In genomic region chr11:114669651-114670168, GRCm38 (mm10) we compare ENCODE assay signal across 8 mouse cellular contexts. TPM values are rescaled to one million over a fixed set of nuclear protein-coding genes. Genes with fewer than 3 reads are reported as not detected.
DNase-seq lines count a peak whose midpoint lies in the region; ATAC-seq and TF ChIP-seq lines count a peak whose summit lies in the region.

No protein-coding gene starts in this region.

- no peaks in the 10 kb centered on the region for H3K9me3 ChIP-seq in forebrain, postnatal 0 days (ENCODE audit: low read length)
- H3K9me3 ChIP-seq in liver, postnatal 0 days (ENCODE audit: low read length) = no peaks in the 10 kb centered on the region

- WGBS in forebrain, postnatal 0 days = 22% methylated on average over 12 of the region's 12 CpGs
- WGBS in liver, postnatal 0 days (ENCODE audit: insufficient replicate concordance) = 8% methylated on average over 12 of the region's 12 CpGs

- no peak for ATAC-seq in forebrain, postnatal 0 days
- ATAC-seq in liver, postnatal 0 days = no peak

- TF ChIP-seq CTCF in layer of hippocampus, adult 2 months (conservative IDR thresholded peaks at IDR 0.05) = no peak
- no peak for TF ChIP-seq CTCF in forebrain, postnatal 0 days (IDR thresholded peaks at IDR 0.05; ENCODE audit: low read depth)
- no peak for TF ChIP-seq CTCF in liver, postnatal 0 days (IDR thresholded peaks at IDR 0.05; ENCODE audit: low read depth)

- H3K27me3 ChIP-seq in forebrain, postnatal 0 days (ENCODE audit: insufficient read depth, low read length) = 0 out of 2 replicates have a peak, but pooled peaks cover 3% of the 10 kb centered on the region
- H3K27me3 ChIP-seq in liver, postnatal 0 days (ENCODE audit: insufficient read depth, low read length) = no peaks in the 10 kb centered on the region

- peak overlapping the region; percentile 93 for H3K4me3 ChIP-seq in layer of hippocampus, adult 2 months
- peak overlapping the region; percentile 80 for H3K4me3 ChIP-seq in forebrain, postnatal 0 days (ENCODE audit: low read depth, low read length)
- H3K4me3 ChIP-seq in liver, postnatal 0 days (ENCODE audit: low read depth, low read length) = peak overlapping the region; percentile 77

- no peak for DNase-seq in layer of hippocampus, adult 2 months (ENCODE audit: low spot score in 2 of 2)
- no peak for DNase-seq in layer of hippocampus, postnatal 14 days (ENCODE audit: low spot score in 2 of 2)
- peak; percentile 43 for DNase-seq in NIH3T3 (ENCODE audit: low read depth)
- no peak for DNase-seq in forebrain, postnatal 0 days
- no peak for DNase-seq in liver, postnatal 0 days
- DNase-seq in thymus, postnatal 25 days = peak; percentile 19
- no peak for DNase-seq in layer of hippocampus, postnatal 10 days (ENCODE audit: low spot score in 2 of 2)
- no peak for DNase-seq in left cerebral cortex, adult 9 months (ENCODE audit: low spot score in 2 of 2)

- H3K27ac ChIP-seq in layer of hippocampus, adult 2 months = peak overlapping the region; percentile 95
- peak overlapping the region; percentile 96 for H3K27ac ChIP-seq in forebrain, postnatal 0 days (ENCODE audit: low read depth, low read length)
- peak overlapping the region; percentile 90 for H3K27ac ChIP-seq in liver, postnatal 0 days (ENCODE audit: low read depth)

- H3K9ac ChIP-seq in forebrain, postnatal 0 days = peak overlapping the region; percentile 96
- H3K9ac ChIP-seq in liver, postnatal 0 days (replicated peaks) = peak overlapping the region; percentile 91

- H3K36me3 ChIP-seq in forebrain, postnatal 0 days (ENCODE audit: insufficient read depth) = peaks cover 44% of the 10 kb centered on the region
- H3K36me3 ChIP-seq in liver, postnatal 0 days (replicated peaks; ENCODE audit: insufficient read depth, low read length) = peaks cover 36% of the 10 kb centered on the region

- TF ChIP-seq EP300 in liver, postnatal 0 days (IDR thresholded peaks at IDR 0.05; ENCODE audit: low read depth) = no peak

- peak overlapping the region; percentile 74 for H3K4me2 ChIP-seq in forebrain, postnatal 0 days (ENCODE audit: low read depth)
- peak overlapping the region; percentile 92 for H3K4me2 ChIP-seq in liver, postnatal 0 days (ENCODE audit: low read depth, low read length)

- peaks cover 9% of the 10 kb centered on the region for H3K4me1 ChIP-seq in forebrain, postnatal 0 days (ENCODE audit: insufficient read depth)
- H3K4me1 ChIP-seq in liver, postnatal 0 days (ENCODE audit: insufficient read depth) = peaks cover 19% of the 10 kb centered on the region

RNA-seq across cellular contexts. Expression of gene Rpl38, which starts 1.4 kb away (rescaled TPM):
- total RNA-seq in layer of hippocampus, adult 2 months (2021) = 100 to 1,000 TPM; 905 to 943 TPM
- 100 to 1,000 TPM; 800 to 850 TPM for total RNA-seq in layer of hippocampus, postnatal 14 days (2021)
- 1,173 and 2,728 TPM in 2 replicates for total RNA-seq in forebrain, postnatal 0 days (2014; rRNA removed)
- polyA plus RNA-seq in forebrain, postnatal 0 days (2015; fragmentation: Nextera tagmentation; extraction: Ambion mirVana) = 1,003 and 1,434 TPM in 2 replicates
- polyA plus RNA-seq in liver, postnatal 0 days (2015; fragmentation: Nextera tagmentation; extraction: Ambion mirVana) = 793 and 837 TPM in 2 replicates
- 1,000 to 10,000 TPM; 1,016 to 1,166 TPM for total RNA-seq in layer of hippocampus, postnatal 10 days (2021)

RNA-seq across cellular contexts. Expression of gene Ttyh2, which starts 5.5 kb away (rescaled TPM):
- 10 to 100 TPM; 24.4 to 27.8 TPM for total RNA-seq in layer of hippocampus, adult 2 months (2021)
- total RNA-seq in layer of hippocampus, postnatal 14 days (2021) = 10 to 100 TPM; 26.0 to 30.1 TPM
- total RNA-seq in forebrain, postnatal 0 days (2014; rRNA removed) = 26.6 and 29.9 TPM in 2 replicates
- polyA plus RNA-seq in forebrain, postnatal 0 days (2015; fragmentation: Nextera tagmentation; extraction: Ambion mirVana) = 24.4 and 26.4 TPM in 2 replicates
- polyA plus RNA-seq in liver, postnatal 0 days (2015; fragmentation: Nextera tagmentation; extraction: Ambion mirVana) = 22.1 and 23.7 TPM in 2 replicates
- total RNA-seq in layer of hippocampus, postnatal 10 days (2021) = 10 to 100 TPM; 27.3 to 28.7 TPM

RNA-seq across cellular contexts. Expression of gene Dnaic2, which starts 57.5 kb away (rescaled TPM):
- 1 to 10 TPM; 1.4 to 1.5 TPM for total RNA-seq in layer of hippocampus, adult 2 months (2021)
- total RNA-seq in layer of hippocampus, postnatal 14 days (2021) = 1 to 10 TPM; 1.6 to 3.5 TPM
- 4.7 and 8.9 TPM in 2 replicates for total RNA-seq in forebrain, postnatal 0 days (2014; rRNA removed)
- 3.1 and 4.4 TPM in 2 replicates for polyA plus RNA-seq in forebrain, postnatal 0 days (2015; fragmentation: Nextera tagmentation; extraction: Ambion mirVana)
- 0.13 TPM in 1 of 2 replicates, not detected in the other for polyA plus RNA-seq in liver, postnatal 0 days (2015; fragmentation: Nextera tagmentation; extraction: Ambion mirVana)
- 1 to 10 TPM; 1.2 to 2.4 TPM for total RNA-seq in layer of hippocampus, postnatal 10 days (2021)

Comparison
In these comparisons a context has a peak if more than half of its experiments do, and no peak if none do; other contexts are left out.
1. DNase-seq: peak in NIH3T3 (single experiment) and thymus, postnatal 25 days (single experiment); none in layer of hippocampus, adult 2 months (0 of 2), layer of hippocampus, postnatal 14 days (0 of 2), forebrain, postnatal 0 days (single experiment), liver, postnatal 0 days (single experiment), layer of hippocampus, postnatal 10 days (0 of 2) and left cerebral cortex, adult 9 months (0 of 2).
2. Peak in every context shown above with its lines, with median percentiles within 50 percentile points of each other: H3K27ac ChIP-seq and H3K4me3 ChIP-seq.